Mouse (Mus musculus) CD4-positive naive resting alpha-beta T cell, adult 57 days (primary cell): ENCODE measurements around the gene BC049715. TPM values are rescaled to one million over a fixed set of nuclear protein-coding genes. Genes with fewer than 3 reads are reported as not detected.

Experiments
- total RNA-seq: library from RNA; stranded (reverse); gene quantifications from one replicate; pipeline ENCODE4 v1.2.4, GENCODE M21; 2023

Gene BC049715
- total RNA-seq: 6.7 TPM

GRCm38 (mm10) chr6:136827516-136827880, at the start of gene BC049715:
Gene BC049715 (plus strand): TSS chr6:136827626.

GRCm38 (mm10) chr6:136781377-136781986, 45.9 kb upstream of the BC049715 start, which contains the start of gene Gucy2c:
Gene Gucy2c (minus strand): TSS chr6:136781765.

GRCm38 (mm10) chr6:136803739-136804633, 23.4 kb upstream of the BC049715 start, which contains the start of gene Hist4h4:
Gene Hist4h4 (minus strand): TSS chr6:136804415.

GRCm38 (mm10) chr6:136808014-136808417, 19.4 kb upstream of the BC049715 start, which contains the start of gene H2afj:
Gene H2afj (plus strand): TSS chr6:136808244.

GRCm38 (mm10) chr6:136827881-136828561, 595 bp downstream of the BC049715 start, which contains the start of gene Wbp11:
Gene Wbp11 (minus strand): TSS chr6:136828233.

GRCm38 (mm10) chr6:136835352-136835751, 7.9 kb downstream of the BC049715 start, which contains the start of gene Smco3:
Gene Smco3 (minus strand): TSS chr6:136835452.

GRCm38 (mm10) chr6:136857186-136857872, 29.9 kb downstream of the BC049715 start, which contains the start of gene Art4:
Gene Art4 (minus strand): TSS chr6:136857733.

GRCm38 (mm10) chr6:136875670-136876069, 48.2 kb downstream of the BC049715 start, which contains the start of gene Mgp:
Gene Mgp (minus strand): TSS chr6:136875823.

Other genes with a start within 250 kb of the BC049715 start
- gene Plbd1, start 165.7 kb upstream of the BC049715 start, total RNA-seq: 12.4 TPM
- gene Gucy2c, start 45.9 kb upstream of the BC049715 start, total RNA-seq: not detected
- 18.8 TPM for gene Hist4h4, start 23.2 kb upstream of the BC049715 start, total RNA-seq
- gene H2afj, start 19.4 kb upstream of the BC049715 start, total RNA-seq: 66.6 TPM
- 172 TPM for gene Wbp11, start 607 bp downstream of the BC049715 start, total RNA-seq
- gene Smco3, start 7.8 kb downstream of the BC049715 start, total RNA-seq: not detected
- 2.5 TPM for gene Art4, start 30.1 kb downstream of the BC049715 start, total RNA-seq
- 1.6 TPM for gene Mgp, start 48.2 kb downstream of the BC049715 start, total RNA-seq
- gene Erp27, start 94.6 kb downstream of the BC049715 start, total RNA-seq: 10.5 TPM
- 0.15 TPM for gene Pde6h, start 96.2 kb downstream of the BC049715 start, total RNA-seq
- 931 TPM for gene Arhgdib, start 114.3 kb downstream of the BC049715 start, total RNA-seq